Mouse (Mus musculus) ES-E14 (cell line): ENCODE measurements around the gene Dlgap5. TPM values are rescaled to one million over a fixed set of nuclear protein-coding genes. Genes with fewer than 3 reads are reported as not detected.

Source experiments
- DNase-seq: peaks from one replicate; pipeline ENCODE4 v3.0.0-alpha.2; 2013; ENCODE audit warnings: low read depth, low spot score
- H3K27ac ChIP-seq: 2 replicates; pipeline ENCODE4 v1.5.1; 2012; ENCODE audit warnings: low read depth, mild to moderate bottlenecking, low read length, moderate library complexity, mixed read lengths; ENCODE audit not compliant: poor library complexity, insufficient read depth, severe bottlenecking
- H3K36me3 ChIP-seq: 2 replicates; pipeline ENCODE4 v1.6.1; 2012; ENCODE audit warnings: mild to moderate bottlenecking, low read length, moderate library complexity, mixed read lengths; ENCODE audit not compliant: control insufficient read depth, poor library complexity, insufficient read depth, severe bottlenecking
- H3K4me1 ChIP-seq, 2 experiments: fragments of 150-350 bp in 1 of 2; sonication (generic) in 1 of 2; 2 replicates each; pipeline ENCODE4 v1.6.1; 2012; ENCODE audit warnings: low read length in 2 of 2, mild to moderate bottlenecking in 1 of 2, mixed read lengths in 1 of 2; ENCODE audit not compliant: control insufficient read depth in 2 of 2, insufficient read depth in 2 of 2, poor library complexity in 1 of 2
- H3K4me3 ChIP-seq, 2 experiments: fragments of 150-350 bp in 1 of 2; sonication (generic) in 1 of 2; 2 replicates each; pipeline ENCODE4 v1.5.1; 2012; ENCODE audit warnings: low read length in 2 of 2, low read depth in 1 of 2, mild to moderate bottlenecking in 1 of 2, mixed read lengths in 1 of 2; ENCODE audit not compliant: insufficient read depth in 1 of 2, poor library complexity in 1 of 2, severe bottlenecking in 1 of 2
- H3K9ac ChIP-seq: 2 replicates; pipeline ENCODE4 v1.6.1; 2012; ENCODE audit warnings: low read depth, mild to moderate bottlenecking, low read length, mixed read lengths; ENCODE audit not compliant: poor library complexity, insufficient read depth, severe bottlenecking
- H3K9me3 ChIP-seq: fragments of 150-350 bp; sonication (generic); 2 replicates; pipeline ENCODE4 v1.6.1; 2012; ENCODE audit warnings: low read depth, mild to moderate bottlenecking, low read length; ENCODE audit not compliant: control insufficient read depth, insufficient read depth
- CHD2 ChIP-seq: IDR thresholded peaks from 2 replicates; pipeline ENCODE4 v1.6.1; 2014; ENCODE audit warnings: mild to moderate bottlenecking, low read depth, low read length, inconsistent platforms
- HCFC1 ChIP-seq: IDR thresholded peaks from 2 replicates; pipeline ENCODE4 v1.6.1; 2012; ENCODE audit warnings: low read length, inconsistent platforms, borderline replicate concordance; ENCODE audit not compliant: insufficient read depth
- MAFK ChIP-seq: IDR thresholded peaks from 2 replicates; pipeline ENCODE4 v1.6.1; 2014; ENCODE audit warnings: mild to moderate bottlenecking, low read depth, low read length, inconsistent platforms; ENCODE audit not compliant: insufficient read depth
- ZC3H11A ChIP-seq: IDR thresholded peaks from 2 replicates; pipeline ENCODE4 v1.6.1; 2012; ENCODE audit warnings: low read depth, mild to moderate bottlenecking, inconsistent platforms, low read length, borderline replicate concordance
- ZNF384 ChIP-seq: IDR thresholded peaks from 2 replicates; pipeline ENCODE4 v1.6.1; 2012; ENCODE audit warnings: low read depth, low read length, inconsistent platforms
- in situ Hi-C, 2 experiments: fragments of 600-800 bp; cut with MboI; formaldehyde crosslinking; loops; one replicate each; pipeline ENCODE4 v1.15.1; 2025; ENCODE audit warnings: low sequenced_read_pairs in 2 of 2, inconsistent platforms in 1 of 2; ENCODE audit not compliant: unreplicated experiment in 2 of 2
- total RNA-seq: library from RNA; depleted of rRNA; stranded (reverse); fragments of 300-350 nt; gene quantifications from 2 replicates; pipeline ENCODE4 v1.2.3, GENCODE M21; 2012

Gene Dlgap5
- total RNA-seq, 1 experiment, result 46.8 TPM

DNA sequence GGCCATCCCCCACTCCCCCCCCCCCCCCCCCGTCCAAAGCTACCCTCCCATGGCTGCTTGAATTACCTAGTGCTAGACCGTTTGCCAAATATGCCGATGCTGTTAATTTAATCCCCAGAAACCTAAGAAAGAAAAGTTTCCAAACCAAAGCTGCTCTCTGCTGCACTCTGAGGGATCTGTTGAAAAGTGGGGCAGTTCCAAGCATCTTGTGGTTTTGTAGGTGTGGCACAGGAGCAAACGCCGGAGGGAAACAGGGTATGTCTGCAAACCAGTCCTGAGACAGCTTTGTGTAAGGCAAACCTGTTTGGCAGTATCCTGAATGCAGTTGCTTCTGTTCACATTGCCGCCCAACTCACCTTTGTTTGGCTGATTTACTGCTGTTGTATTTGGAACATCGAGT is 39.9 kb downstream of the Dlgap5 start:
- Histone ChIP-seq H3K27ac (no peak overlapping the region; the same call in 1 of the 2 replicates), H3K36me3 (peaks cover 2% of the 10 kb centered on the region; the same call in 1 of the 2 replicates), H3K4me1 (peaks cover 5 to 14% of the 10 kb centered on the region in 2 experiments), H3K9me3 (no peaks in the 10 kb centered on the region), H3K4me3 (no peak overlapping the region), H3K9ac (no peak overlapping the region)
- no peak for TF ChIP-seq CHD2
- no peak for TF ChIP-seq MAFK
- no peak for TF ChIP-seq HCFC1
- no peak for TF ChIP-seq ZNF384
- TF ChIP-seq ZC3H11A, result no peak
- in situ Hi-C loops, result no loop called here
- no peak for DNase-seq

DNA sequence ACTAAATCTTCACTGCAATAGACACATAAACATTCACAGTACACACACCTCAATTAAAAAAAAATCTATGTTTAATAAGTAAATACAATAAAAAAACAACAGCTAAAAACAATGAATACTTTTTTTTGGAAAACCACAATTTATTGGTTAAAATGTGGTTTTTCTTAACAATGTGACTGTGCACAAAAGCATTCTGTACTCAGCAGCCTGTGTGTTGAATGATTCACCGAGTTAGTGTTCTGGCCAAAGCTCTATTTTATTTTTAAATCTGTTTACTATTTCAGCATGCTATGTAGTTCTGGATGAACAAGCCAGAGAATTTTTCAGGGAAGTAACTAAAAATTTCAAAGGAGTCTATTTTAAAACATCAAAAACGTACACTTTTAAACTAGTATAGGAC is 41.7 kb downstream of the Dlgap5 start:
- Histone ChIP-seq H3K36me3 (peaks cover 2% of the 10 kb centered on the region; the same call in 1 of the 2 replicates), H3K9me3 (no peaks in the 10 kb centered on the region), H3K27ac (no peak overlapping the region), H3K4me3 (no peak overlapping the region), H3K4me1 (peaks cover 5 to 15% of the 10 kb centered on the region in 2 experiments), H3K9ac (no peak overlapping the region)
- no peak for DNase-seq
- TF ChIP-seq HCFC1 (no peak), ZNF384 (no peak), ZC3H11A (no peak), CHD2 (no peak), MAFK (no peak)
- in situ Hi-C loops, result no loop called here

DNA sequence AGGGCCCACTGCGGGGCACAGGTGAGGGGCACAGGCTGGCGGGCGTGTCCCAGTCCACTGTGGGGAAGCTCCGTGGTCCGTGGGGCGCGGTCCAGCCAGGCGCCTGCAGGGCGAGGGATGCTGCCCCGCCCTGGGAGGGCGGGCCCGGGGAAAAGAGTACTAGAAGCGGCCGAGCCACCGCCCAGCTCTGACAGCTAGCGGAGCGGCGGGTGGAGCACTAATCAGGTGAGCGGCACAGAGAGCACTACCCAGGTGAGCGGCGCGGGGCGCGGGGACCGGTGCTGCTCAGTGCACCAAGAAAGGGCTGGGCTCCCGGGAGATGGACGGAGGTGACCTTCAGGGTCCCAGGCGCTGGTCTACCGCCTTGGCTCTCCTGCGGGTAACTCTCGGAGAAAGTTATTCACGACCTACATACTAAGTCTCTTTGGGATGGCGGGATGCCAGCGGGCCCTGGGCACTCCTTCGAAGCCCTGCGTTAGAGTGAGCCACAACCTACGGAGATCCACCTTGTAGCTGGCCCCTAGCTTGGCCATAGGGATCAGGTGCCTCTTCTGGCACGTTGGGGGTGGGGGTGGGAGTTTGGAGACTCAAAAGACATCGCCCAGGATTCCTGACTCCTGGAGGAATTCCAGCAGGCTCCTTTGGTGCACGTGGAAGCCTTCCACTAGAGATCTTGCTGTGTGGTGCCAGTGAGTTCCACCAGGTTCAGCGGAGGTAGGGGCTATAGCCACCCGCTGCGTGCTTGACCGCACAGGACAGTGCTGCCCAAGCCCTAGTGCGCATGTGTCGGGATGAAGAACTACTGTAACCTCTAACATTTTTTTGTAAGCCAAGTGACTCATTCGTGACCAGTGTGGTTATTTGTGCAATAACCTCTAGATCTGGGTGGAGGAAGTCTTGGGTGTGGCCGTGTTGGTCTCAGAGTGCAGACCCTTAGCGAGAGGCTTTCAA is 44.2 kb downstream of the Dlgap5 start:
- Histone ChIP-seq H3K27ac (no peak overlapping the region), H3K9ac (peak overlapping the region; percentile 26; the same call in 1 of the 2 replicates), H3K9me3 (no peaks in the 10 kb centered on the region), H3K4me3 (peak overlapping the region; percentile 44 to 50), H3K36me3 (no peaks in the 10 kb centered on the region), H3K4me1 (peaks cover 5 to 15% of the 10 kb centered on the region in 2 experiments)
- in situ Hi-C loops, result no loop called here
- DNase-seq, result no peak
- TF ChIP-seq CHD2 (no peak), ZC3H11A (no peak), HCFC1 (no peak)

DNA sequence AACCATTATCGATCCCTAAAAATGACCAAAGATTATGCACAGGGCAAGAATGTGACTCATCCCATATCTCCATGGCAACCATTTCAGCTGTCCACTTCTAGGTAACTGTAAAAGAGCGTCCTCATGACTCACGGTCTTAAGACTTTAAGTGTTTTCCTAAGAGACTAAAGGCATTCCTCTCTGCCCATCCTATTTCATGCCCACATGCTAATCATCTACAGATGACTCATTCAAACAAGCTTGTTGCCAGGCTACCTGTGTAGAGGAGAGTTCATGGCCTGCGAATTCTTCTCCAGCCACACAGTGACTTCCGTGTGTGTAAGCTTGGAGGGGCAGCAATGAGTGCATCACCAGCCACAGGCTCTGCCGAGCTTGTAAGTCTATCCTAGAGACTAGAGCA is 46.5 kb downstream of the Dlgap5 start:
- in situ Hi-C loops, result no loop called here
- Histone ChIP-seq H3K4me3 (no peak overlapping the region), H3K36me3 (no peaks in the 10 kb centered on the region), H3K4me1 (peaks cover 5 to 15% of the 10 kb centered on the region in 2 experiments), H3K9ac (no peak overlapping the region), H3K27ac (no peak overlapping the region), H3K9me3 (no peaks in the 10 kb centered on the region)
- TF ChIP-seq ZNF384 (no peak), CHD2 (no peak), HCFC1 (no peak), MAFK (no peak), ZC3H11A (no peak)
- DNase-seq, result no peak
